Mouse (Mus musculus) brown adipose tissue, adult 24 weeks (tissue): ENCODE results near the gene Tnnt3. TPM values are rescaled to one million over a fixed set of nuclear protein-coding genes. Genes with fewer than 3 reads are reported as not detected.

Experiments used
- H3K27ac ChIP-seq: fragments of 200-500 bp; replicated peaks from 2 replicates; pipeline ENCODE4 v1.5.1; 2012; ENCODE audit warnings: low read depth, mild to moderate bottlenecking, low read length
- H3K4me1 ChIP-seq: fragments of 200-500 bp; 2 replicates; pipeline ENCODE4 v1.6.1; 2012; ENCODE audit warnings: low read length, mixed read lengths; ENCODE audit not compliant: control insufficient read depth, insufficient read depth, insufficient read length
- H3K4me3 ChIP-seq: fragments of 200-500 bp; 2 replicates; pipeline ENCODE4 v1.5.1; 2012; ENCODE audit warnings: low read depth, mild to moderate bottlenecking, low read length, moderate library complexity; ENCODE audit not compliant: insufficient read depth
- polyA plus RNA-seq: library from polyadenylated mRNA; stranded (reverse); fragments of >200 nt; gene quantifications from 2 replicates; pipeline ENCODE4 v1.2.4, GENCODE M21; 2012; ENCODE audit not compliant: missing spikeins, insufficient read depth, insufficient read length

Gene Tnnt3
- polyA plus RNA-seq, 1 experiment = 455 TPM

DNA sequence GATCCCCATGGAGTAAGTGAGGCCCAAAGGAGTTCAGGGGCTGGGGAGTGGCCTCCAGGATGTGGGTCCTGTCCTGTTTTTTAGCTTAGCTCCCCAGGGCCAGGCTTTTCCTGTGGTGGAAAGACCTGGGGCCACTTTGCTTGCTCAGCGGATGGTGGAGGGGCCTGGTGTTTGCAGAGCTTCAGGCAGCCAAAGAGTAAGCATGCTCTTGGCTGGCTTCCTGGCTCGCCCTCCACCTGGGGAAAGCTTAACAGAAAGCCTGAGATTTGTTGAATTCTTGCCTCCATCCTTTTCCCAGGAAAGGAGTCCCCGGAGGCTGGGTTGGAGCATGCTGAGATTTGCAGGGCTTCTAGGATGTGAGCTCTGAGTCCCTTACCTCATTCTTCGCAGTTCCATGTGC is 36.5 kb downstream of the Tnnt3 start:
- H3K27ac ChIP-seq = no peak overlapping the region
- peaks cover 5% of the 10 kb centered on the region for H3K4me1 ChIP-seq
- H3K4me3 ChIP-seq = no peak overlapping the region

DNA sequence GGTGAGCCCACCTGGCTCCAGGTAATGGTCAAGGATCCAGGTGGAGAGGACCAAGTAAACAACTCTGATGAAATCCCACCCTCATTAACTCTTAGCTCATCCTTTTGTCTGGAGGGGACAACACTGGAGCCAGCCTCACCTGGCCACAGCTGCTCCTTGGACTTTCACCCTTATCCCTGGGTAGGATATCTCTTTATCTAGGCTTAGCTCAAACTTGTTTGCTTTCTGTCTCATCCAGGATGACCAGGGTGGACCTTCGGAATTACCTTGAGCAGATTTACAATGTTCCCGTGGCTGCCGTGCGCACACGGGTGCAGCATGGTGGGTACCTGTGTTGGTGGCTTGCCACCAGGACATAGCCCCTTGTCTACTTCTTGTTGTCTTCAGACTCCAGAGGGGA is 37.2 kb downstream of the Tnnt3 start:
- Histone ChIP-seq H3K27ac (no peak overlapping the region), H3K4me1 (peaks cover 5% of the 10 kb centered on the region), H3K4me3 (no peak overlapping the region)

DNA sequence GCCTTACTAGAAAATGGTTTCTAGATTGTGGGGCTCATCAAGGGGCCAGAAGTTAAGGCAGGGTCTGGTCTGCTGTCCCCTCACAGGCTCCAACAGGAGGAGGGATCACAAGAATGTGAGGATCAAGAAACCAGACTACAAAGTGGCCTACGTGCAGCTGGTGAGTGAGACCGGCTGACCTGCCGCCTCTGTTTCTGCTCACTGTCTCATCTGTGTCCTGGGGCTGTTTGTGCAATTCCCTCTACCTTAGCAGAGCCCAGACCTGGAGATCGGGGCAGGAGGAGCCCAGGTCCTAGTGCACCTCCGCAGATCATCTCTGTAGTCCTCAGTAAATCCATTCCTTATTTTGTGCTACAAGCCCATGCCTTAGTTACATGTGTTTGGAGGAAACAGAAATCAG is 38.5 kb downstream of the Tnnt3 start:
- Histone ChIP-seq H3K4me1 (peaks cover 5% of the 10 kb centered on the region), H3K4me3 (no peak overlapping the region), H3K27ac (no peak overlapping the region)

DNA sequence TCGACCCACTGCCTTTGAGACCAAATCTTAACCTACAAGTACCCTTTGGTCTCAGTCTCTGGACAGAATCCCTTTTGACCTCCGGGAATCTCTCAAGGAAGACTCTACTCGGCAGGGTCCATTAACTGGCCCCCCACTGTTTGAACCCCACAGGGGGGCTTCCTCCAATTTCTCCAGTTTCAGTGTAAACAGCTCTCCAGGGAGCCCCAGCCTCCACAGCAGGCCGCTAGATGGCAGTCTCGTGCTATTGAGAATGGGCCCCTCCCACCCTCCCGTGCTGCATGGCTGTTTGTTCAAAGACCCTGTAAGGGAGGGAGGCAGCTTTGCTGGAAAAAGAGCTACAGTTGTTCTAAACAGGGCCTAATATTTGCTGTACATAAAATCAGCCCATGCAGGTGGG is 39.2 kb downstream of the Tnnt3 start:
- Histone ChIP-seq H3K4me3 (no peak overlapping the region), H3K27ac (no peak overlapping the region), H3K4me1 (peaks cover 5% of the 10 kb centered on the region)

DNA sequence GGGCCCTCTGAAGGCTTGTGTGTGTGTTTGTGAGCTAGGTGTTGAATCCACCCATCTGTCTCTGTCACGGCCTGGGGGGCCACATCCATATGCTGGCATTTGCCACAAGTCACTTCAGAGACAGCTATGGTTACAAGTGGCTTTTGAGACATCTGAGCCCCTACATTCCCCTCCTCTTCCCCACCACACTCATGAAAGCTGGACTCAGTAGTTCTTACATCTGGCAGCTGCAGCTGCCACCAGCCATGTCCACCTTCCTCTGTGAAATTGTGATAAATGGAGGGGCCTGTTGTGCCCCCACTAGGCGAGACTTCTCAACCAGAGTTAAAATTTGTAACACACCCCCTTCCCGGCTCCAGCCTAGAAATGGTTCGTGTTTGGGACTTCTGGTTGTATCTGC is 39.7 kb downstream of the Tnnt3 start:
- peaks cover 5% of the 10 kb centered on the region for H3K4me1 ChIP-seq
- no peak overlapping the region for H3K27ac ChIP-seq
- H3K4me3 ChIP-seq = no peak overlapping the region

DNA sequence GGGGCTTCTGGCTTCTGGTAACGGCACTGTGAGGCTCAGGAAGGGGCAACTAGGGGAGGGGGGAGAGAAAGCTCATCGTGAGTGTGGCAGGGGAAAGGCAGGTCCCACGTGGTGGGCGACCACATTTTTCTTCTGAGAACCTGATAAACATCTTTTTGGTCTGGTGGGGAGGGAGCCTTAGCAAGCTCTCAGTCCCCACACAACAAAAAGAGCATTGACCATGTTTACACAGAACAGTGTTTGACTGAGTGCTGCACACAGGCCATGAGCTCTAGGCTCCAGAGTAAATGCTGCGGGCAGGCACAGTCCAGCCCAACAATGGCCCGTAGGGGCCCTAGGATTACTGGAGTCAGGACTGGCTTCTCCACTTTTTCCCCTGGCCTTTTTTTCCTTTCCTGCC is 40.1 kb downstream of the Tnnt3 start:
- Histone ChIP-seq H3K4me3 (no peak overlapping the region), H3K4me1 (peaks cover 4% of the 10 kb centered on the region), H3K27ac (no peak overlapping the region)

DNA sequence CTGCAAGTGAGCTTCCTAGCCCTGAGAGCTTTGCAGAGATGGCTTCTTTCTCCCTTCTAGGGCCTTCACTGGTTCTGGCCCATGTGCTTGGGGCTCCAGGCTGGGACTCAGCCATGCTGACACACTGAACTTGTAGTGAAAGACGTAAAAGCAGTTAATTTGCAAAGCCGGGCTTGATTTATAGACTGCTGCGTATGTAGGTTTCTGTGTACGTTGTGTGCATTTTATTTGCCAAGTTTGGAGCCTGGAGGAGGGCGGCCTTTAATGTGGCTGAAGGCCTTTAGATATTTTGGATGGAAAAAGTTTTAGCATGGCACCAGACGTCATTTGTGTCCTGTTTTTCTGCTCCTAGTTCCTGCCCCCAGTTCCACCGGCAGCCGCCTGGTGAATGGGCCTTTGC is 41.2 kb downstream of the Tnnt3 start:
- Histone ChIP-seq H3K27ac (no peak overlapping the region), H3K4me1 (no peaks in the 10 kb centered on the region), H3K4me3 (no peak overlapping the region)

DNA sequence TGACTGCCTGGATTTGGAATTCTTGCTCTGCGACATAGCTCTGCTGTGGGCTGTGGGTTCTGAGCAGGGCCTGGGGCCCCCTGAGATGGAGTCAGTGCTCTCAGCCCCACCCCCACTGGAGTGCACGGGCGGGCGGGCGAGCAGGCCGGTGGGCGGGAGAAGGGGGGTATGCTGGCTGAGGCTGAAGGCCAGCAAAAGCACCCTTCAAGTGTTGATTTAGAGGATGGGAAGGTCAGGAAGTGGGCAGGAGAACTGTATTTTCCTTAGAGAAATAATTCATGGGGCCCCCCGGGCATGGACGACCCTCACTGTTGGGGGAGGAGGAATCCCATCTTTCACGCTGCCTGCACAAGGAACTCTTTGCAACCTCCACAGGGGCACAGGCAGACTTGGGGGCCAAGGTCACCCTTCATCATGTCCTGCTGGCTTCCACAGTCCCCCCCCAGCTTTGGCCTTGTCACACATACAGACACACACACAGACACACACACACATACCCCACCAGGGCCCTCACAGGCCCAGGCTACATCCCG is 44.2 kb downstream of the Tnnt3 start:
- Histone ChIP-seq H3K4me3 (no peak overlapping the region), H3K27ac (no peak overlapping the region), H3K4me1 (no peaks in the 10 kb centered on the region)

DNA sequence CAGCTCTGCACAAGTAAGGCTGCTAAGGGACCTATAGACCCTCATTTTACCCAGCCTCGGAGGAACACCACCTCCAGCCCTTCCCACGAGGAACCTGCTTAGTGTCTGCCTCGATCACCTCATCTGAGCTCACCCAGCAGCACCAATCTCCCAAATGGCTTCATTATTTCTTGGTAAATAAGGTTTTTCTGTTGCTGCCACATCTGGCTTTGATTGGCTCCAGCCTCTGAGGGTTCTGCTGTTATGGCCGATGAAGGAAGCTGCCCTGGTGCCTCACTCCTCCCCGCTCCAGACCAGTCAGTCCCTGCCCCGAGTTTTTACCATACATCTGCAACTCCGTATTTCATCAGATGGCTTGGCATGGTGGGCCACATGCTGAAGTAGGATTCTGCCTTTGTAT is 47.3 kb downstream of the Tnnt3 start:
- H3K4me1 ChIP-seq = no peaks in the 10 kb centered on the region
- H3K4me3 ChIP-seq = no peak overlapping the region
- no peak overlapping the region for H3K27ac ChIP-seq

DNA sequence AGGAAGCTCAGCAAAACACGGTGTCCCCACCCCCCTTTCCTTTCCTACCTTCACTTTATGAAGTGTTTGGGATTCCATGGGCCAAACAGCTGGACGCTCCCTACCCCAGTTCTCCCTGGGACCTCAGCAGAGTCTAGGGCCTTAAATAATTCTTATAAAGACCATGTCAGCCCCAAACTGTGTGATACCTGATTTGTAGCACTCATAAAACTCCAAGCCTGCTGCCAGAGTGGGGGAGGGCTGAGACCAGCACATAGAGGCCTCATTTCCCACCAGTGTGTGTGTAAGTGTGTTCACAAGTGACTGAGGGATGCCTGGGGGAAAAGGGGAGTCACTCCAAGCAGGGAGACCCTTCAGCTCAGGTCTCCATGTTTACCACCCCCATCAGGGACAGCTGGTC is 49.2 kb downstream of the Tnnt3 start:
- no peak overlapping the region for H3K27ac ChIP-seq
- no peak overlapping the region for H3K4me3 ChIP-seq
- H3K4me1 ChIP-seq = no peaks in the 10 kb centered on the region

DNA sequence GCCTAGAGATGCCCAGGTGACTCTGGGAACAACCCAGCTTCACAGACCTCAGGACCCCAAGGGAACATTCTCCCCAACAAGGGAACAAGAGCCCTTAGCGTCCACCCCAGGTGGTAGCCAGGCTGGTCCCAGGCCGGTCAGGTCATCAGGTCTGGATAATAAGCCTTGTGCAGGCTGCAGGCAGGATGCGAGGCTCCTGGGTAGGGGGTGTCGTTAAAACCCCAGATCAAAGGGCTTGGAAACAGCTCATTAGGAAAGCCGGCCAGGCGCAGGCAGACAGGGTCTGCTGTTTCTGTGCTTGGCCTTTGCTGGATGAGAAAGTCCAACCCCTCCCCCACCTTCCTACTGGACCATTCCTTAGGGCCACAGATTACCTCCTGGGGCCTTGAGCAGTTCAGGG is 50.1 kb downstream of the Tnnt3 start:
- Histone ChIP-seq H3K27ac (no peak overlapping the region), H3K4me3 (no peak overlapping the region), H3K4me1 (no peaks in the 10 kb centered on the region)

DNA sequence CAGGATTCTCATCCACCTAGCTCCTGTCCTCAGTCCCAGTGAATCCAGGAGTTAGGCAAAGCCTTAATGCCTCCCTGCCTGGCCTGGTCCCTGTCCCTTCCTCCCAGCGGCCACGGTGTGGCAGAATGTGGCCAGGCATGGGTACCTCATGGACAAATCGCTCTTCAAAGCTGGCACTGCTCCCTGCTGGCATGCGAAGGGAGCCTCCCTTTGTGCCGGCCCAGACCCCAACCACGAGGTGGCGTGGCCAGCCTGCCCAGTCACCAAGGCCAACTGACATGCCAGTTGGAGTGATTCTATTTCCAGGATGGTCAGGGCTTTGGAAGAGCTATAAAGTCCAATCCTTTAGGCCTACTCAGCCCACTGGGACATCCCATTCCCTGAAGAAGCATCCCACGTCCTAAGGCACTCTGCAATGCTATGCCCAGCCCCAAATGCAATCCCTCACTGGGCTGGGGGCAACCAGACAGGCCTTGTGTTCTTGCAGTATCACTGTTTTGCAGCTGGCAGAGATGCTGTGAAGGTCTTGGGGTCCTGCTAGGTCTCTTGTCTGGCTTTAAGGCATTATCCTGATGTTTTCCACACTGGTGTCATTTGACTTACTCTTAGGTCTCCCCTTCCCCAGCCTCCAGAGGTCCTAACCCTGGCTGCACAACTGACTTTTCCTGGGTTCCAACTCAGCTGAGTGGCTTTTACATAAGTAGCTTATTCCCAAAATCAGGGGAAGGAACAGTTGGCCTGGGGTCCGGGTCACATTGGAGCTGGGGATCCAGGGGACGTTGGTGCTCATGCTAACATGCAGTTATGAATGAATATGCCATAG is 51.5 kb downstream of the Tnnt3 start:
- Histone ChIP-seq H3K4me1 (no peaks in the 10 kb centered on the region), H3K27ac (no peak overlapping the region), H3K4me3 (no peak overlapping the region)

DNA sequence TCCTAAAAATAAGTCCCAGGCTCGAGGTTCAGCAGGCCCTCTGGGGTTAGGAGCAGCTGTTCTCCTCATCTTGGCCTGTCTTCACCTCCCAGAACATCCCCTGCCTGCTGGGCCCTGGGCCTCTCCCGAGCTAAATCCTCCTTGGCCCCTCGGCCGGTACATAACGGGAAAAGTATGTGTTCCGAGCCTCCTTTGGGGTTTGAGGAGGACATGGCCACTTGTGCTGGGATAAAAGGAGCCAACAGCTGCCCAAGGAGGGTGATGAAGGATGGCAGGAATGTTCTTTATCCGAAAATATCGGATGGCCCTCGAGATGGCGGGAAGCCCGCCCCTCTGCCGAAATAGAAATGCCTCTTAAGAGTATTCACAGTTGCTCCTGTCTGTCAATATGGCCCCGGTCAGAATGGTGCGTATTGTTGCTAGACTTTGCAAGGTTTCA is 52.3 kb downstream of the Tnnt3 start:
- no peaks in the 10 kb centered on the region for H3K4me1 ChIP-seq
- no peak overlapping the region for H3K27ac ChIP-seq

DNA sequence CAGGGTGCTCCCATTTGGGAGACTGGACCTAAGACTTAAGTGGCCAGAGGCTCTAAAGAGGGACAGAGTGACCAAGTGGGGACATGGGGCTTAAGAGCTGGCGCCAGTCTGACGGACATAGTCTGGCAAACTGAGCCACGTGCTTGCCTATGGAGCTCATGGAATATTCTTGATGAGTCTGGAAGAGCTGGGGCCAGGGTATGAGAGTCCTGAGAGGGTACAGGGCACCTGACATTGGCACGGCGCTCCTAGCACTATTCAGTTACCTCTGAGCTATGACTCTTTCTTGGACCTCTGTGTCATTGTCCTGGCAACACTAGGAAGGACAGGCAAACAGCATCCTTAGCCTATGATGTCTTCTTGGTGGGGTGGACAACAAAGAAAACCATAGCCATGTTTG is 53.1 kb downstream of the Tnnt3 start:
- Histone ChIP-seq H3K4me1 (no peaks in the 10 kb centered on the region), H3K4me3 (no peak overlapping the region), H3K27ac (no peak overlapping the region)

More for the DNA sequence above, 52.3 kb downstream of the Tnnt3 start:
- H3K4me3 ChIP-seq = no peak overlapping the region

DNA sequence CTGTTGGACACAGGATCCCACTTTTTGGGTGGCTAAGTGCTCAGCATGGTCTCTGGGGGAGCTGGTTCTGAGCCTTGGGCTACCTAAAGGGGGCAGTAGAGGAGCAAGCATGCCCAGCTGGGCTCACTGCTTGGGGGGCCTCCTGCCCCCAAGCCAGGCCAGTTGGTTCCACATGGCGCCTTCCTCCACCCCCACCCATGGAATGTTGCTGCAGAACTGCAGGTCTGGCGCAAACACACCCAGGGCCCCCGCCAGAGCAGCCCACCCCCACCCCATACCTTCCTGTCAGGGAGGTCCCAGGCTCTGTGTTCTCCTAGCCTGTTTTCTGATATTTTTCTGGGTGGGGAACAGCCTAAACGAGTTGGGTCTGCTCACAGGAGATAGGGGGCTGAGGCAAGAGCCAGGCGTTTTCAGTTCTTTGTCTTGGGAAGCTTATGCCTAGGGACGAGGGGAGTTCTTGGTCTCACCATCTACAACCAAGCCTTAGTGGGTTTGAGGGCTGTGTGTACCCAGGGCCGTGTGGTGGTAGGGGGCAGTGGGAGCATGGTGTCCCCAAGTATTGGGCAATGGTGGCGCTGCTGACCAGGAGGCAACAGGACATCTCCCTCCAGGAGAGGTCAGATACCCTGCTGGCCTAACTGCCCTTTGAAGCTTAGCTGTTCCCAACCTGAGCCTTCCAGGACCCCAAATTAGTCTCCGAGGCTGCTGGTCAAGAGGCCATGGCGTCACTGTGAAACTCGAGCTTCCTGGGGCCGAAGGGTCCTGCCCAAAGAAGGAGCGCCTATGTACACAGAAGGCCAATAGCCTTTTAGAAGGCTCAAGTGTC is 54.2 kb downstream of the Tnnt3 start:
- no peak overlapping the region for H3K27ac ChIP-seq
- H3K4me3 ChIP-seq = no peak overlapping the region
- H3K4me1 ChIP-seq = no peaks in the 10 kb centered on the region
